Mouse (Mus musculus) midbrain, embryonic 11.5 days (tissue): ENCODE measurements at regions not wholly inside any gene's neighbourhood (a gene's known extent, or its start where the extent isn't known, plus 50 kb on each side); places are given as distances from the start of the nearest gene placed in this dataset.

Experiments used
- ATAC-seq: fragments of 200-750 bp; cut with Nextera tagmentation; 2 replicates; pipeline ENCODE4 v1.8.0; 2017; ENCODE audit warnings: moderate TSS enrichment, moderate library complexity; ENCODE audit not compliant: low FRiP score
- DNase-seq: peaks from one replicate; pipeline ENCODE4 v3.0.0; 2015; ENCODE audit warnings: low spot score; ENCODE audit errors: missing footprints
- H3K27ac ChIP-seq: fragments of 300-500 bp; sonication (generic); 2 replicates; pipeline ENCODE4 v1.5.1; 2014; ENCODE audit warnings: low read depth, low read length
- H3K27me3 ChIP-seq: fragments of 300-500 bp; sonication (generic); 2 replicates; pipeline ENCODE4 v1.6.1; 2014; ENCODE audit warnings: mild to moderate bottlenecking, low read length, moderate library complexity, mixed read lengths; ENCODE audit not compliant: control insufficient read depth, insufficient read depth
- H3K36me3 ChIP-seq: fragments of 300-500 bp; sonication (generic); 2 replicates; pipeline ENCODE4 v1.6.1; 2014; ENCODE audit warnings: mild to moderate bottlenecking, low read length, moderate library complexity, mixed read lengths; ENCODE audit not compliant: control insufficient read depth, insufficient read depth
- H3K4me1 ChIP-seq: fragments of 300-500 bp; sonication (generic); 2 replicates; pipeline ENCODE4 v1.6.1; 2014; ENCODE audit warnings: low read length; ENCODE audit not compliant: control insufficient read depth, insufficient read depth
- H3K4me2 ChIP-seq: fragments of 300-500 bp; sonication (generic); 2 replicates; pipeline ENCODE4 v1.6.1; 2014; ENCODE audit warnings: mild to moderate bottlenecking, moderate library complexity
- H3K4me3 ChIP-seq: fragments of 300-500 bp; sonication (generic); 2 replicates; pipeline ENCODE4 v1.5.1; 2014; ENCODE audit warnings: low read depth, low read length
- H3K9ac ChIP-seq: fragments of 300-500 bp; sonication (generic); 2 replicates; pipeline ENCODE4 v1.6.1; 2014; ENCODE audit warnings: low read length
- H3K9me3 ChIP-seq: fragments of 300-500 bp; sonication (generic); 2 replicates; pipeline ENCODE4 v1.6.1; 2016; ENCODE audit warnings: low read length; ENCODE audit not compliant: control insufficient read depth
- WGBS: fragments of 180-500 bp; shearing (Covaris S2); extraction: QIAGEN DNeasy Blood & Tissue Kit; methylation state at CpG from one replicate; pipeline ENCODE4 v1.1.7; 2014; 5-methylcytosine and 5-hydroxymethylcytosine counted together

DNA sequence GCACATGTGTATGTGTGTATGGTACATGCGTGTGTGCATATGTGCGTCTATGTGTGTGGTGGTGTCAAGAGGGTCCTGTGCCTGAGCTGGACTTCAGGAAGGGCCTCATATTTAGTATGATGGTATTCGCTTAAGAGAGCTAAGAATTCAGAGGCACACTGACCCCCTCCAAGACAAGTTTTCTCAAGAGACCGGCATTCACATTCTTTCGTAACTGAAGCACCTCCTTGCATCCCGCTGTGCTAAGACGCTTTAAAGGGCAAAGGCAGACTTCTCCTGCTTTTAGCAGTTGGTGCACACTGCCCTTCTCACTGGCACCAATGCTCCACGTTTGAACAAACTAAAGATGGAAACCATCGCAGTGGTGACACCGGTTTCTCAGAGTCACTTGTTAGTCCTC, 110.3 kb upstream of the Shb start:
- H3K27me3 ChIP-seq = no peaks in the 10 kb centered on the region
- H3K9ac ChIP-seq = no peak overlapping the region
- H3K4me2 ChIP-seq = no peak overlapping the region
- H3K27ac ChIP-seq = no peak overlapping the region
- no peaks in the 10 kb centered on the region for H3K36me3 ChIP-seq
- WGBS = 70% methylated on average over 10 of the region's 10 CpGs
- no peaks in the 10 kb centered on the region for H3K9me3 ChIP-seq
- ATAC-seq (no peak), DNase-seq (no peak)
- H3K4me1 ChIP-seq = peaks cover 9% of the 10 kb centered on the region
- H3K4me3 ChIP-seq = no peak overlapping the region

DNA sequence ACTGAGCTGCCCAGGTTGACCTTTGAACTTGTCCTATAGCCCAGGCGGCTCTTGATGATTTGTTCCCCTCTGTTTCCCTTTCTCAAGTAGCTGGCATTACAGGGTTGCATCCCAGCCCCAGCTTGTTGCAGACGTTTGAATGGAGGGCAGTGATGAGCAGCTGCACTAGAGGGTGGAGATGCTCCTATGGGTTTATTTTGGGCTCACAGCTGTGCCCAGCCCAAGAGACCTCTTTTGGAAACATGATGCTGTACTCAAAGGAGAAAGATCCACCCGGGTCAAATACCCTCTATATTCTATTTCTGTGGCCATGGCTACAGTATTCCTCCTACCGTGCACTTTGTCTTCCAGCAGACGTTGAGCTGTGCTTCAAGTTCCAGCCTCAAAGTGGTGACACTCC, 109.0 kb upstream of the Shb start:
- Histone ChIP-seq H3K9me3 (no peaks in the 10 kb centered on the region; the same call in 1 of the 2 replicates), H3K4me2 (no peak overlapping the region), H3K36me3 (no peaks in the 10 kb centered on the region), H3K9ac (no peak overlapping the region), H3K4me1 (peaks cover 9% of the 10 kb centered on the region), H3K27me3 (no peaks in the 10 kb centered on the region), H3K4me3 (no peak overlapping the region), H3K27ac (no peak overlapping the region)
- 57% methylated on average over 5 of the region's 5 CpGs for WGBS
- ATAC-seq (no peak), DNase-seq (no peak)

DNA sequence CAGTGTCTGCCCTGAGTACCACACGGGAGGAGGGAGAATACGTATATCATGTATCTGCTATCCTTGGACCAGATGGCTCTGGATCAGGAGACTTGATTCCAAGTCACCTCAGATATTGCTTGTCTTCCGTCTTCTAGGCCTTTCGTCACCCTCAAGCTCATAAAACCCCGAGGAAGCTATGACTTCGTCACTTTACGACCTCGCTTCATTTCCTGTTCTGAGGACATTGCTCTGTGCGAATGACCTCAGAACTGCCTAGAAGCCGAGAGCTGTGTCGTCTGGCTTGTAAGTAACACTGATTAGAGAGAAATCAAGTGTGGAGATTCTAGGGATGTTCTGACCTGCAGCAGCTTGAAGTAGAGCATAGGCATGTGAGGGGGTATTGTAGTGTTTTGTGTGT, 108.4 kb upstream of the Shb start:
- DNase-seq (no peak), ATAC-seq (no peak)
- H3K4me2 ChIP-seq = no peak overlapping the region
- H3K9me3 ChIP-seq = no peaks in the 10 kb centered on the region; the same call in 1 of the 2 replicates
- H3K9ac ChIP-seq = no peak overlapping the region
- H3K27me3 ChIP-seq = no peaks in the 10 kb centered on the region
- 86% methylated on average over 11 of the region's 11 CpGs for WGBS
- no peak overlapping the region for H3K4me3 ChIP-seq
- H3K4me1 ChIP-seq = peaks cover 9% of the 10 kb centered on the region
- H3K36me3 ChIP-seq = no peaks in the 10 kb centered on the region
- no peak overlapping the region for H3K27ac ChIP-seq

DNA sequence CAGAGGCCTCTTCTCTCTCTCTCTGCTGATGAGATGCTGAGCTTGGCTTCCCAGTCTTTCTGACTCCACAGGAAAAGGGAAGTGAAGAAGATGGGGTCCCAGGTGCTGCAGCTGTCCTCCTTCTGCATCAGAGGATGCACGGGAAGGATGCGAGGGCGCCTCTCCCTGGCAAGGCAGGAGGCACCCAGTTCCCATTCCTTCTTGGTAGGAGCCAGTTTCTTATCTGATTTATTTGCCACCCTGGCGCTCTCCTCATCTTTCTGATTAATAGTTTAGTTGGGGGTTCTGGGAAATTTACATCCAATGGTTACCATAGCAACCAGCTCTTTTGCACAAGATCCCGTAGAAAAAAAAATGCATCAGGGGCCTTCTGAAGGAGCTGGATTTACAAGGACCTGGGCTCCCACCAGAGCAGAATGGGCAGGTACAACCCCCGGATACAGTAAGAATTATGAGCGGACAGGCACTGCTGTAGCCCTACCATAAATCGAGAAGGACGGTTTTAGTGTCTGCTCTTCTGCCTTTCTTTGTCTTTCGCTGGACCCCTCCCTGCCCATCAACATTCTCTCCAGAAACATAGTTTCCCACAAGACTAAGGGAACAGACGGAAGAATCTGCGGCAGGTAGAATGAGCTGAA, 107.2 kb upstream of the Shb start:
- ATAC-seq (no peak), DNase-seq (no peak)
- Histone ChIP-seq H3K9me3 (no peaks in the 10 kb centered on the region; the same call in 1 of the 2 replicates), H3K4me3 (no peak overlapping the region), H3K4me1 (peaks cover 9% of the 10 kb centered on the region), H3K27me3 (no peaks in the 10 kb centered on the region), H3K9ac (no peak overlapping the region), H3K27ac (no peak overlapping the region), H3K36me3 (no peaks in the 10 kb centered on the region), H3K4me2 (no peak overlapping the region)
- WGBS = 82% methylated on average over 12 of the region's 12 CpGs

DNA sequence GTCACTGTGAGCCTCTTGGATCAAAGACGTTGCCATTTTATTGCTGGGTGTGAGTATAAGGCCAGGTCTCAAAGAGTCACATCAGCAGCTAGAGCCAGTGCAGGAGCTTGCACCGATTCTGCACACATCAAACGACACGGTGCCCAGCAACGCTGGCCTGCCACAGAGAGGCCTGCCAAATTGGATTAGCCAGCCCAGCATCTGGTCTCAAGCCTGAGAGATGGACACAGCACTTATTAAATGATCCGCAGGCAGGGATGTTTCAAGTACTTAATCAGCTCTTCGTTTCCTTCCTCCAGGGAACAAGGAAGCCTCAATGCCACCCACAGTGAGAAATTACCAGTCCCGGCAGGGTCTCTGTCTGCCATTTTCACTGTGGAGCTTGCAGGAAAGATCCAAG, 106.1 kb upstream of the Shb start:
- Histone ChIP-seq H3K4me1 (peaks cover 6% of the 10 kb centered on the region; the same call in 1 of the 2 replicates), H3K27ac (no peak overlapping the region), H3K36me3 (no peaks in the 10 kb centered on the region), H3K9me3 (no peaks in the 10 kb centered on the region; the same call in 1 of the 2 replicates), H3K4me3 (no peak overlapping the region), H3K9ac (no peak overlapping the region), H3K4me2 (no peak overlapping the region), H3K27me3 (no peaks in the 10 kb centered on the region)
- ATAC-seq (no peak), DNase-seq (no peak)
- 24% methylated on average over 8 of the region's 8 CpGs for WGBS

DNA sequence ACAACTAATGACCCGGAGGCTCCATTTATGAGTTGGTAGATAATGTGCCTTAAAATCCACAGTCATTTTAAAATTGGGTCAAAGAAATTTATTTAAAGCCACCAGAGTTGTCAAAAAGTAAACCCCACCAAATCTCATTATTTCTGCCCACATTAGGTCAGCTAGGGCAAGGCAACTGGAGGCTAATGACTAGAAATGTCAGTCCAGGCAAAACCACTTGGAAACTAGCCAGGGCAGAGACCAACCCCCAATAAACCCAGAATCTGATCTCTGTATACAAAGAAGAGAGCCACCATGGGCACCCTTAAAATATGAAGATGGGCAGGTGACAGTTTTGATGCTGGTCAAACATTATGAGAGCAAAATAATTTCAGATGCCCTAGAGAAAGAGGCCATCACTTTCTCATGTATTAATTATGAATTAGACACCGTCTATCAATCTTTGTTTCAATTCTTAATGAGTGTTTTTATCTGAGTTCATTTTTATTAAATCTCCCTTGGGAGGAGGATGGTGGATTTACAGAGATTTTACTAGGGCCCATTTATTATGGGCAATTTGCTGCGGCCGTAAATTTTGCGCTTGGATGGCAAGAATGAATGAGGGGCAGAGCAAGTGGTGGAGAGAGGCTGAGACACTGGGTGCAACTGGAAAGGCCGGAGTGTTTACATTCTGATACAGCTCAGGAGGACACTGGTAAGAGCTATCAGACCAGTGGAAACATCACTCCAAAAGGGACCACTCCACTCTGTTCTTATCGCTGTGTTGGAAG, 99.2 kb upstream of the Shb start:
- H3K27me3 ChIP-seq = no peaks in the 10 kb centered on the region

DNA sequence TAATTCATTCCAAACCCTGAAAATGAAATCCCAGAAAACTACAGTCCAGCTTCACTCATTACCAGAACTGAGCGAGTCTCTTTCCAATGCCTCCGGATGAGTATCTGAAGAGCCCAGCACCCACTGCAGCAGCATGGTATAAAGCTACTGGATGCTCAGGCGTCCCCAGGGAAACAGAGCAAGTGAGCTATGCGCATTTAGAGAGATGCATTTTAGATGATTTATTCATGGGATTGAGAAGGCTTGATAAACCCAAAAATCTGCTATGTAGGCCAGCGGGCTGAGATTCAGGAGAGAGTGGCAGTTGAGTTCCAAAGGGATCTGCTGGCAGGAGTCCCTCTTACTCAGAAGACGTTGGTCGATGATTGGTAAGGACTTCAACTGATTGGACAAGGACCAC, 93.4 kb upstream of the Shb start:
- no peaks in the 10 kb centered on the region for H3K4me1 ChIP-seq
- H3K4me3 ChIP-seq = no peak overlapping the region
- no peak overlapping the region for H3K27ac ChIP-seq
- no peaks in the 10 kb centered on the region for H3K36me3 ChIP-seq
- no peak for DNase-seq
- 87% methylated on average over 7 of the region's 7 CpGs for WGBS
- H3K9me3 ChIP-seq = no peaks in the 10 kb centered on the region
- no peak overlapping the region for H3K4me2 ChIP-seq
- no peak overlapping the region for H3K9ac ChIP-seq
- no peaks in the 10 kb centered on the region for H3K27me3 ChIP-seq
- no peak for ATAC-seq

More for the DNA sequence above, 99.2 kb upstream of the Shb start:
- no peak overlapping the region for H3K4me2 ChIP-seq
- no peak overlapping the region for H3K4me3 ChIP-seq
- 78% methylated on average over 7 of the region's 7 CpGs for WGBS
- H3K36me3 ChIP-seq = no peaks in the 10 kb centered on the region
- DNase-seq (no peak), ATAC-seq (no peak)
- H3K27ac ChIP-seq = no peak overlapping the region
- no peak overlapping the region for H3K9ac ChIP-seq
- no peaks in the 10 kb centered on the region; the same call in 1 of the 2 replicates for H3K9me3 ChIP-seq
- no peaks in the 10 kb centered on the region for H3K4me1 ChIP-seq

DNA sequence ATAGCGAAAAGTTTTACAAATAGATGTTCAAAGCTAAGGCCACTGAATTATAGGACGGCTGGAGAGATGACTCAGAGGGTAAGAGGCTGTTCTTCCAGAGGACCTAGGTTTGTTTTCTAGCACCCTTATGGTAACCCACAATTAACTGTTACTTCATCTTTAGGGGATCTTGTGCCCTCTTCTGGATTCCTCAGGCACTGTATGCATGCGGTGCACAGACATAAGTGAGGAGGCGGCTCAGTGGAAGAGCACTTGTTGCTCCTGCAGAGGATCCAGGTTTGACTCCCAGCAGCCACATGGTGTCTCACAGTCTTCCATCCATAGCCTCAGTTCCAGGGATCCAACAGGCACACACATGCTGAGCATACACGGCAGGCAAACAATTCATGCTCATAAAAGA, 89.7 kb upstream of the Shb start:
- ATAC-seq (no peak), DNase-seq (no peak)
- H3K27me3 ChIP-seq = no peaks in the 10 kb centered on the region
- H3K9ac ChIP-seq = no peak overlapping the region
- no peaks in the 10 kb centered on the region for H3K36me3 ChIP-seq
- H3K4me1 ChIP-seq = peaks cover 1% of the 10 kb centered on the region; the same call in 1 of the 2 replicates
- H3K27ac ChIP-seq = no peak overlapping the region
- no peak overlapping the region for H3K4me3 ChIP-seq
- H3K9me3 ChIP-seq = no peaks in the 10 kb centered on the region
- no peak overlapping the region for H3K4me2 ChIP-seq
- 96% methylated on average over 5 of the region's 5 CpGs for WGBS

DNA sequence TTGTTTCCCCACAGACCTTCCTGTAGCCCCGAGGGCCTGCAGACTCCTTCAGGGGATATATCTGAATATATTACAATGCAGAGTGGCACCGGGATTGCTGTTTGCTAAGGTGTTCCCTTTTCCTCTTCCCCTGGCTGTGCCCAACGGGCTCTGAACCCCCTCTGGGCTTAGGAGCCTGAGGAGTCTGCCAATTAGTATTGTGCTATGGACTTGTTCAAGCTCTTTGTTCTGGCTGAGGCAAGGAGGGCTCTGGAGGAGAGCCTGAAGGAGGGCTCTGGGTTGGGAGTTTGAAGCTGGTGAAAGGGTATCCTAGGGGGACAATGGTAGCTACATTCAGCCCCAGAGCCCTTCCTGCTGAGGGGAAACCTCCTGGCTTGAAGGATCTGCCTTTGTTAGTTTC, 84.9 kb upstream of the Shb start:
- no peak overlapping the region for H3K4me3 ChIP-seq
- no peaks in the 10 kb centered on the region for H3K36me3 ChIP-seq
- H3K4me2 ChIP-seq = no peak overlapping the region
- no peak overlapping the region for H3K27ac ChIP-seq
- no peak overlapping the region for H3K9ac ChIP-seq
- peaks cover 3% of the 10 kb centered on the region; the same call in 1 of the 2 replicates for H3K4me1 ChIP-seq
- DNase-seq (no peak), ATAC-seq (no peak)
- 31% methylated on average over 3 of the region's 3 CpGs for WGBS
- no peaks in the 10 kb centered on the region for H3K27me3 ChIP-seq
- no peaks in the 10 kb centered on the region for H3K9me3 ChIP-seq
